Mouse (Mus musculus) megakaryocyte progenitor cell, adult 5-6 weeks (primary cell): ENCODE measurements around the gene Pds5b. TPM values are rescaled to one million over a fixed set of nuclear protein-coding genes. Genes with fewer than 3 reads are reported as not detected.
"Not testable (repeated sequence)": the region's sequence is repeated elsewhere in the genome, so short reads cannot be mapped to it uniquely, and the experiment has no call there.

Experiments
- ATAC-seq: replicated peaks from 2 replicates; pipeline ENCODE4 v1.8.0; 2016; ENCODE audit warnings: mild to moderate bottlenecking, moderate TSS enrichment, inconsistent platforms; ENCODE audit not compliant: poor library complexity
- total RNA-seq, 2 experiments: library from RNA; stranded (forward) in 1 of 2; stranded (reverse) in 1 of 2; fragments of 157-497, 149-512 nt in 1 of 2; fragments of 200-1000 nt in 1 of 2; gene quantifications; 2 replicates each; pipeline versions ENCODE4 v1.2.3 to v1.2.4; 2015 to 2017

The Pds5b gene
- total RNA-seq, 2 experiments from 2014 or later, result 32.8 to 78.8 TPM

DNA sequence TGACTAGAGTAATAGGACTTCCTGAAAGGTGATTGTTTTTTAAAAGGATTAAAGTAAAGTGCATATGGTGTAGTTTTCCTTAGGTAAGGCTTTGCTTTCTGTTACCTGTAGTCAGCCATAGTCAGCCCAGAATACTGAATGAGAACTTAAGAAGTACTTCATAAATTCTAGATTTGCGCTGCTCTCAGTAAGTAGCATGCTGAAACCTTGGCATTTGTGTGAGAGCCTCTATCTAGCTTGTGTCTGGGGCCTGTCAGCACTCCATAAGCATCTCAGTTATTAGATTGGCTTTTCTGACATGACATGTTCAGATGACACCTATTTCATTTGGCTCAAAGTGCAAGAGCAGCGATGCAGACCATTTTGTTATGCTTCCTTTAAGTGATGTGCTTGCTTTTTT lies 19.7 kb downstream of the Pds5b start:
- no peak for ATAC-seq

DNA sequence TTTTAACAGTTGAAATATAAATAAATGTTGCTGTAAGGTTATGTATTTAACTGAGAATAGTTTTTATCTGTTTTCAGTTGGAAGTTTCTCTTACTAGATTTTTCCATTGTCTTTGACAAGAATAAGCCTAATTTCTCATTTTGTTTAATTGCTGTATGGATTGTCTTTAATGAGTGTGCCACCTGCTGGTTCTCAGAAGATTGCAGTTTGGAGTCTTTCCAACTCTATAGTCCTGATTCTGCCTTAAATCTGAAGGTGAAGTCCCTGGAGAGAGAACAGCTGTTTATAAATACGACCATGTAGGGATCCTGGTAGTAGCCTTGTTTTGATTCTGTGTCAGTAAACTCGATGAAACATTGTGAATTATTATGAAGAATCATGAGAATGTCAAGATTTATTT lies 29.2 kb downstream of the Pds5b start:
- ATAC-seq, result peak; percentile 90

- not testable (repeated sequence) for ATAC-seq
Observed at GRCm38 (mm10) chr5:150706651-150707050, 33.1 kb downstream of the Pds5b start.

GRCm38 (mm10) chr5:150707181-150707580 lies 33.6 kb downstream of the Pds5b start:
- 0 out of 2 replicates have a peak, but pooled peaks have one; percentile 28 for ATAC-seq

DNA sequence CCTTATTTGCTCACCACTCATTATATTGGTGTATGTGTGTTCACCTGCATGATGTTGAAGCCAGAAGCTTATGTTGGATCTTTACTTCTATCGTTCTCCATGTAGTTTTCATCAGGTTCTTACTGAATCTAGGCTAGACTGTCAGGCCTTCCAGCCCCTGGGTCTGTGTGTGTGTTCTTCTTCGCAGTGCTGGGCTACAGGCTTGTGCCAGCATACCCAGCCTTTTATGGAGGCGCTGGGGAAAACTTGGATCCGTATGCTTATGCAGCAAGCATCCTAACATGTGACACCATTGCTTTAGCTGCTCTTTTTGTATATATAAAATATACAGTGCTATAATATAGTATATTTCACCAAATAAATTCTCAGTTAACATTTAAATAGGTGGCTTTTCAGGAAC lies 38.0 kb downstream of the Pds5b start:
- ATAC-seq, result no peak

DNA sequence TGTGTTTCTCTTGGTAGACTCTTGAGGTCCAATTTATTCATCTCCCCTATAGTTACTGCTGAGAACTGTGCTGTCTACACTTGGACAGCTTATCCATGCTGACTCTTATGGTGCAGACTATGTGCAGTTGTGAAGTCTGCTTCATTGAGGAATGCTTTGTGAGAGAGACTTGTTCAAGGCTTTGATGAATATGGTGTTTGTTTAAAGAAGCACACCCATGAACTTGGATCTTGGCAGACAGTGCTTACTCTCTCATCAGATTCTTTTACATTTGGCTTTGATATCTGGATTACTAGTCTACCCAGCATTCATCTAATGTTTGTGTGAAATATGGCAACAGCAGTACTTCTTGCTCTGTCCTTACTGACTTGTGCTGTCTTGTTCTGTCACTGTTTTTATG lies 39.9 kb downstream of the Pds5b start:
- ATAC-seq, result no peak

DNA sequence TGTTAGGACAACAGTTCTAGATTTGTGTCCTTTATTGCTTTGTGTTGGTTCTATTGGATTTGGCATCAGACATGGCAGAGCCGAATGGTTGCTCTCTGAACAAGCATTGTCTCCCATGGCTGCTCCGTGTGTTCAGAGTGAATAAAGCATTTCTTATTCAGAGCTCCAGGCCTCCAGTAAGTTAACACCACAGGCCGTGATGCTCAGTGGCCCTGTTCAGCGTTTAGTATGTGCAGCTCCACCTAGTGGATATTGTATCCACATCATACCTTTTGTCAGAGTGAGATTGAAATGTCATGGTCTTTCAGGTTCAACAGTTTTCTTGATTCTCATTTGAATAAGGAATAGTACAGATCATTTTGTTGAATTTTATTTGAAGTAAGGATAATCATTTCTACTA lies 44.2 kb downstream of the Pds5b start:
- ATAC-seq, result peak; percentile 99

DNA sequence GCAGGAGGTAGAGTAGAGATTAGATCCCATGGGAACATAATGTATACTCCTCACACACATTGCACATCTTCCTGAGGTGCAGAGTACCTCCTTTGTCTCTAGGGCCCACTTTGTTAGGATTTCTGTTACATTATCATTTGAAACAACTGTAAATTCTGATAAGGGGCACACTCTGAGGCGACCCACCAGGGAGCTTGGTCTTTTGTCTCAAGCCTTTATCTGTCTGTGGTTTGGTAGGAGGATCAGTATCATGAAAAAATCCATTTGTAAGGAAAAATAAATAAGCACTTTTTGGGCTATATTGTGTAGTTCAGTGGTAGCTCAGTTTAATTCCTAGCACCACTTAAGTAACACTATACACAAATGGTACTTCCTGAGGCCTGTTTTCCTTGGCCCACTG lies 51.1 kb downstream of the Pds5b start:
- ATAC-seq, result peak; percentile 34

- not testable (repeated sequence) for ATAC-seq
Observed at GRCm38 (mm10) chr5:150737028-150737427, 63.5 kb downstream of the Pds5b start.

- ATAC-seq, result peak; percentile 31; the same call in 1 of the 2 replicates
Observed at GRCm38 (mm10) chr5:150739311-150739710, 65.8 kb downstream of the Pds5b start.

DNA sequence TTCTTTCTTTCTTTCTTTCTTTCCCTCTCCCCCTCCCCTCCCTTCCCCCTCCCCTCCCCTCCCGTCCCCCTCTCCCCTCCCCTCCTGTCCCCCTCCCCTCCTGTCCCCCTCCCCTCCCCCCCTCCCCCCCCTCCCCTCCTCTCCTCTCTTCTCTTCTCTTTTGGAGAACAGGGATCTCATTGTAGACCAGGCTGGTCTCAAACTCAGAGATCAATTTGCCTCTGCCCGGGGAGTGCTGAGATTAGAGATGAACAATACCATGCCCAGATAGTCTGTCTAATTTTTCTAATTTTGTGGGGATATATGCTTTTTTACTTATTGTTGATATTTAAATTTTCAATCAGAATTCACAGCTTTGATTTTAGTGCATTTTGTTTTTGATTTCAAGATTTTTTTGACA lies 67.1 kb downstream of the Pds5b start:
- ATAC-seq, result no peak

DNA sequence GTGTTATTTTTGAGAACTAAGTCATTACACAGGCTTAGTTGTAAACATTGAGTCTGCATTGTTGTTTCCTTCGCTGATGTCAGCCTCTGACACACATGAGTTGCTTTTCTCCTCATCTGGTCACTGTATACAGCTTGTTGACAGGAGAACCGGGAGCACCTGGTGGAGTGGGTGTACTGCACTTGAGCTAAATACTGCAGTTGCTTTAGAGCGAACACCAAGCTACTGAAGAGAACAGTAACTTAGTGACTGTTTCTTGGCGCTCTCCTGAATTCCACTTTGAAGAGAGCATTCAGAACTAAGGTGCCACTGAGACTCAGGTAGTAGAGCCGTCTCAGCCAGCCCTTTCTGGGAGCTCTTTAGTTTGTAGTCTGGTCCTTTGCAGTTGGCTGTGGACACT lies 83.1 kb downstream of the Pds5b start:
- no peak for ATAC-seq

DNA sequence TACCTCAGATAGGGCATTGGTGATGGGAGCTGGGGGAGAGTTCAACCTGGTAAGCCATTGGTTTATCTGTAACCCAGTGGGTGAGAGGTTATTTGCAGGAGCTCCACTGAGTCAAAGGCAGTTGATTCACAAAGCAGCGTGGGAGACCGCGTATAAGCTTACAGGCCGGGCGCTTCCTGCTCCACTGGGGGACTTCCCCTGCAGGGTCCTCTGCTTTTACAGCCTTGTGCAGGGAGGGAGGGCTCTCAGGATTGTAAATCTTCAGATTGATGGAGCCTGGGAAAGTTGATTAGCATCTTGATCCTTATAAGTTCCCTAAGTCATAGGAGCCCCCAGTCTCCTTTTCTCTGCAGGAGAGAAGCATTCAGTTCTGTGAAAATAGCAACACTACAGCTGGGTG lies 98.9 kb downstream of the Pds5b start:
- no peak for ATAC-seq

DNA sequence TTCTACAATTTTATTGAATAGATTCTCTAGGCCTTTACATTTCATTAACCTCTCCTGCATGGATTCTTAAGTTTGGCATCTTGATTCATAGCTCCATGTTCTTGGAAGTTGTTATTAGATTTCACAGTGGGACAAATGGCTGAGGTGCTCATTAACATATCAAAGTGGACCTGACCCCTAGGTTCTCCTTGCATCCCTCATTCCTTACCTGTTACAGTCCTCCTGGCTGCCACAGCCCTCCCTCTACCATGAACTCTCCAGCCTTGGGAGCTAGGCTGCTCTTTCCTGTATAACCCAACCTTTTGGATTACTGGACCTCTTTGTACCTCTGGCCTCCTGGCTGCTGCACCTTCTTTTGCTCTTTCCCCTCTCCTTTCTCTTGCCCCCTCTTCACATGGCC lies 99.5 kb downstream of the Pds5b start:
- no peak for ATAC-seq

GRCm38 (mm10) chr5:150788261-150788660 lies 114.7 kb downstream of the Pds5b start:
- no peak for ATAC-seq

DNA sequence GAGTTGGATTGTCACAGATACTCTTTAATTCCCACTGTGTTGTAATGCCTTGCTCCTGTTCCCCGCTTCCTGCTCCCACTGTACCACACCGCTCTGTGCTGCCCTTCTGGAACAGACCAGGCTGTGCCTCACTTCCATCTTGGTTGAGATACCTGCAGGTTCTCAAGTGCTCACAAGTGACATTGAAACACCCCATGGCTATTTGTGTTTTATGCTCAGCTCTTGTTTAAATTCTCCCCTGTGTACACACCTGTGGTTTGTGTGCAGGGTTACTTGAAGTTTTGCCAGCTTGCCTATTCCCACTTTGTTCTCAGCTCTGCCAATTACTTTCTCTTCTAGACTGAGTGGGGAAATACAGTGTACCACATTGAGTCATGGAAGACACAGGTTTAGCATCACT lies 115.5 kb downstream of the Pds5b start:
- ATAC-seq, result no peak

GRCm38 (mm10) chr5:150794181-150794580 lies 120.6 kb downstream of the Pds5b start:
- ATAC-seq, result no peak

DNA sequence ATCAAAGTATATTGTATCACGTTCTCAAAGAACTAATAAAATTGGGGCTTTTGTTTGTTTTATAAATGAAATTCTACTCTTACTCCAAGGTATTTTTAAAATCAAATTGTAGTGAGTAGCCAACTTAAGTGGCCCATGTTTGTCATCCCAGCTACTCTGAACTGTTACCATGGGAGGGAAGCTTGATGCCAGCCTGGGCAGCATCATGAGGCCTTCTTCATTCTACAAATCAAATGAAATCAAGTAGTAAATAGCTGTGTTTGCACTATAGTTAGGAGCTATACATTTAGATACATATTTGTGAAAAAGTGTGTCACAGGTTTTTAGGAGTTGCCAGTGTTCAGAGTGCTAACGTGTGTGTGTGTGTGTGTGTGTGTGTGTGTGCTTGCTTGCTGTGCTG lies 126.5 kb downstream of the Pds5b start:
- no peak for ATAC-seq

GRCm38 (mm10) chr5:150814111-150814990 lies 140.8 kb downstream of the Pds5b start:
- no peak for ATAC-seq

- no peak for ATAC-seq
Observed at GRCm38 (mm10) chr5:150815400-150815799, 141.9 kb downstream of the Pds5b start.

GRCm38 (mm10) chr5:150816775-150817174 lies 143.2 kb downstream of the Pds5b start:
- ATAC-seq, result peak; percentile 34; the same call in 1 of the 2 replicates

- no peak for ATAC-seq
Observed at GRCm38 (mm10) chr5:150818041-150818440, 144.5 kb downstream of the Pds5b start.

GRCm38 (mm10) chr5:150818886-150819285 lies 145.3 kb downstream of the Pds5b start:
- no peak for ATAC-seq
